Mouse (Mus musculus): ENCODE results near the gene Gtf2ird1.
"Not testable (repeated sequence)": the region's sequence is repeated elsewhere in the genome, so short reads cannot be mapped to it uniquely, and the experiment has no call there.

Gtf2ird1 gene

DNA sequence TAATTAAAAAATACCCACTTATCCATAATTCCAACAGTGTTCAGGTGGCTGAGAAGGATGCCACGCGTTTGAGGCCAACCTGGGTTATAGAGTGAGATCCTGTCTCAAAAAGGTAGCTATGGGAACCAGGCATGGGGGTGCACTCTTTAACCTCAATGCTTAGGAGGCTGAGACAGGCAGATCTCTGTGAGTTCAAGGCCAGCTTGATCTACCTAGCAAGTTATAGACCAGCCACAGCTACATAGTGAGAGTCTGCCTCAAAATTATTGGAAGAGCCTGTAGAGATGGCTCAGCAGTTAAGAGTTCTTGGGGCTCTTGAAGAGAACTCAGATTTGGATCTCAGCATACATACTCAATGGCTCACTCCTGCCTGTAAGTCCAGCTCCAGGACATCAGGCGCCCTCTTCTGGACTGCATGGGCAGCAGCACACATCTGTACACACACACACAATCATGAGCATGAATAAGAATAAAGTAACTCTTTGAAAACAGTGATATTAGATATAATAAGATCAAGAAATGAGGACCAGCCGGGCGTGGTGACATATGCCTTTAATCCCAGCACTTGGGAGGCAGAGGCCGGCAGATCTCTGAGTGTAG, 18.6 kb upstream of the Gtf2ird1 start:
- no peak for DNase-seq (ENCODE audit: low spot score in 2 of 2)

GRCm38 (mm10) chr5:134473902-134474301, 17.4 kb upstream of the Gtf2ird1 start:
- no peak for DNase-seq (ENCODE audit: low spot score in 2 of 2)

- DNase-seq (ENCODE audit: low spot score in 2 of 2), result no peak
Observed at GRCm38 (mm10) chr5:134470538-134471169, 14.1 kb upstream of the Gtf2ird1 start.

DNA sequence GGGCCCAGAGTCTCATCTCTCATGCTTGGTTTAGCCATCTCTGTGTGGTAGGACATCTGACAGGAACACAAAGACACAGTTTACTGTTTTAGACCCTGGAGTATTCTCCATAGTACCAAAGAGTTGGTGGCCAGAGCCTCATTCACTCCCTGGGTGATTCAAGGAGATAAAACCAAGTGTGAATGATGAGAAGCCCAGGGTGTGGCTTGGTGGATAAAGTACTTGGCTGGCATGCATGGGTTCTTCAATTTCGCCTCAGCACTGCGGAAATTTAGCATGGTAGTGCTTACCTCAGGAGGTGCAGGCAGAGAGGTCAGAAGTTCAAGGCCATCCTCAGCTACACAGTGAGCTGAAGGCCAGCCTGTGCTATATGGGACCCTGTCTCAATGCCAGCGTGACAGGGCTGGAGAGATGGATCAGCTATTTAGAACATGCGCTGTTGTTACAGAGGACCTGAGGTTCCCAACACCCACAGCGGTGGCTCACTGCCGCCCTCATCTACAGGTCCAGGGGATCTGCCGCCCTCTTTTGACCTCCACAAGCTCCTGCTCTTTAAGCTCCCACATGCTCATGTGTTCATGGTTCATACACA, 13.1 kb upstream of the Gtf2ird1 start:
- DNase-seq (ENCODE audit: low spot score in 2 of 2), result no peak

DNA sequence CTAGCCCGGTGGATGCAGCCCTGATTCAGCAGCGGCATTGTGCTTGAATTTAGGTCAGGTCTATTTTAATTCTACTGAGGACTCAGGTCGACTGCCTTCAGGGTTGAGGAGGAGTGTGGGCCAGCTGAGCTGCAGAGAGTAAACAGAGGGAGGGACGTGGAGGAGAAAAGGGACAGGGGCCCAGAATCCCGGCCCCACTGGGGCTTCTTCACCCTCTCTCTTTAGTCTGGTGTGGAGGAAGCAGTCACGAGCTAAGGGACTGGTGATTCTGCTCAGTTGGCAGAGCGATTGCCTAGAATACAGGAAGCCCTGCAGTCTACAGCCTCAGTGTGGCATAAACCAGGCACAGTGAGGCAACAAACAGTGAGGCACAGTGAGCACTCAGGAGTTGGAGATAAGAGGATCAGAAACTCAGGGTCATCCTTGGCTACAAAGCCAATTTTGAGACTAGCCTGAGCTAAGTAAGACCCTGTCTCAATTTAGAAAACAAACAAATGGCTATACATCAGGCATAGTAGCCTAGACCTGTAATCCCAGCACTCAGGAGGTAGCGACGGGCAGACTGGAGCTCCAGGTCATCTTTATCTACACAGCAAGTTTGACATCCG, 11.7 kb upstream of the Gtf2ird1 start:
- no peak for DNase-seq (ENCODE audit: low spot score in 2 of 2)

DNA sequence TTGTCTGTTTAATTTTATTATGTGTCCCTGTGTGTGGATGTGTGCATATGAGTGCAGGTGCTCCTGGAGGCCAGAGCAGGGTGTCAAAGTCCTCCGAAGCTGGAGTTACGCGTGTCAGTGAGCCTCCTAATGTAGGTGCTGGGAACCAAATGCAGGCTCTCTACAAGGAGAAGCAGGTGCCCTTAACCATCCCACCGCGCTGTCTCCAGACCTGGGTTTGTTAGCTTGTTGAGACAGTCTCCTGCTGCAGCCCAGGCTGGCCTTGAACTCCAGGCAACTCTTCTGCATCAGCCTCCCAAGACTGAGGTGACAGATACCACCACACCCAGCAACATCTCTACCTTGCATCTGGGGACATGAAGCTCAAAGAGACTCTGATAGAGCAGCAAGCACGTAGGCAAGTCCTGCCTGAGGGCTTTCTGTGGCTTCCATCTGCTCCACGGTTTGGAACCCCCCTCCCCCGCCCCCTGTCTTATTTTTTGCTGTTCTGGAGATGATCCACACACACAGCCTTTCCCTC, 10.6 kb upstream of the Gtf2ird1 start:
- no peak for DNase-seq (ENCODE audit: low spot score in 2 of 2)

DNA sequence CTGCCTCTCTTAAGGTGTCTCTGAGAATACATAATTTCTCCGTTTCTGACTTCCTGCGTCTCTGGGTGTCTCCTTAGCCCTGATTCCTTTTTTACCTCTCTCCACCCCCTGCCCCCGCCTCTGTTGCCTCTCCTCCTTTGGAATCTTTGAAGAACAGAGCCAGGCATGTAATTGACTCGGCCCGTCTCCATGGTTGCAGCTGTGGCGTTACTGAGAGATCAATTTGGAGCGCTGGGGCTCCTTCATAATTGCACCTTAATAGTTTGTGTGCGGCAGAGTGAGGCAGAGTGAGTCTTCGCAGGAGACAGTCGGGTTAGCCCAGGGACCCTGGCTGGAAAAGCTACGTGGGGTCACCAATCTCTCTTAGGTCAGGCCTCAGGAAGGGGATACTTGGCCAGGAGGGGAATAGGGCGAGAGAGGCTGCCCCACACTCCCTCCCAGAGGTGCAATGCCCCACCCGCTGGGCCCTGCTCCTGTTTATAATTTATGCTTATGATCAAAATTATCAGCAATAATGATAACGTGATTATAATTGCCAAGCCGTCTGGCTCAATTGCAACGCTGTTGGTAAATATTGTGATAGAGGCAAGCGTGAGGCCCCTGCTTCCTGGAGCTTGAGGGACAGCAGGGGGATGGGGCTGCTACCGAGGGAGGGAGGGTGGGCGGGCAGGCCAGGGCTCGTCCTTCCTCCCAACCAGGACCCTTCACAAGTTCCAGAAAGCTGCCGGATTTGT, 9.9 kb upstream of the Gtf2ird1 start:
- DNase-seq (ENCODE audit: low spot score in 2 of 2), result peak; percentile 66 to 78

DNA sequence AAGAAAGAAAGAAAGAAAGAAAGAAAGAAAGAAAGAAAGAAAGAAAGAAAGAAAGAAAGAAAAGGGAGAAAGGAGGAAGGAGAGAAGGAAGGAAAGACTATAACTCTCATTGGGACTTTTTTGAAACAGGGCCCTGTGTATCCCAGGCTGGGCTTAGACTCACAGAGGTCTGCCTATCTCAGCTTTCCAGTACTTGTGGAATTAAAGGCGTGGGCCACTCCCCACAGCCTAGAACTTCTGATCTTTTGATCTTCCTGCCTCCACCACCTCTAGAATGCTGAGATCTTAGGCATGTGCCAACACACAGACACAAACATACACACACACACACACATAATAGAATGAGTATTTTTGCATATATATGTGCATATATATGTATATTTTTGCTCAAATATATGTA, 8.7 kb upstream of the Gtf2ird1 start:
- DNase-seq (ENCODE audit: low spot score in 2 of 2), result no peak

- DNase-seq (ENCODE audit: low spot score in 2 of 2), result no peak
Observed at GRCm38 (mm10) chr5:134464225-134464624, 7.7 kb upstream of the Gtf2ird1 start.

GRCm38 (mm10) chr5:134462731-134463130, 6.2 kb upstream of the Gtf2ird1 start:
- no peak for DNase-seq (ENCODE audit: low spot score in 2 of 2)

DNA sequence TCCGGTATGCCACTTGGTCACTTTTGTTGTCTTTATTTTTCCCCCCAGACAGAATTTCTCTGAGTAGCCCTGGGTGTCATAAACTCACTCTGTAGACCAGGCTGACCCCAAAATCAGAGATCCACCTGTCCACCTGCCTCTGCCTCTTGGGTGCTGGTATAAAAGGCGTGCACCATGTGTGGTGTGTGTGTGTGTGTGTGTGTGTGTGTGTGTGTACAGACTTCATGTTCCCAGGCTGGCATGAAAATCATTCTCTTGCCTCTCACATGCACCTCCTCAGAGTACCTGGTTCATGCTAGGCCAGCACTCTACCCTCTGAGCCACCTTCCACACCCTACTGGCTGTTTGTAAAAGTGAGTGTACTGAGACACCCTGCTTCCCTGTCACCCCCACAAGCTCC, 5.8 kb upstream of the Gtf2ird1 start:
- DNase-seq (ENCODE audit: low spot score in 2 of 2), result no peak

GRCm38 (mm10) chr5:134460546-134460945, 4.0 kb upstream of the Gtf2ird1 start:
- no peak for DNase-seq (ENCODE audit: low spot score in 2 of 2)

- DNase-seq (ENCODE audit: low spot score in 2 of 2), result no peak
Observed at GRCm38 (mm10) chr5:134459096-134459495, 2.6 kb upstream of the Gtf2ird1 start.

DNA sequence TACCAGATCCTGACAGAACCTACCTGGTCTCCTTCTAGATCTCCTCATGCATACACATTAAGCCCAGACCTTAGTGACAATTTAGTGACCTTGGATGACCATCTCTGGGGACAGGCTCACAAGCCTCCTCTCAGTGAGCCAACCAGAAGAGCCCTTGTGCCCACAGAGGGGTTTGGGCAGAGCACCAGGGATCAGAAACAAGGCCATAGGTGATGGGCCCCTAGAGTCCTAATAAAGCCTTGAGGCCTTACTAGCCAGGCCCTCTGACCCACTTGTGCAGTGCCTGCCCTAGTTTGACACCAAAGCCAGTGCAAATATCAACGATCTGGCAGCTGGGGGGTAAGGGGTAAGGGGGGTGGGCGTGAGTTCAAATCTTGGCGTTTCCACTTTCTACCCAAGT, 1.9 kb upstream of the Gtf2ird1 start:
- no peak for DNase-seq (ENCODE audit: low spot score in 2 of 2)

DNA sequence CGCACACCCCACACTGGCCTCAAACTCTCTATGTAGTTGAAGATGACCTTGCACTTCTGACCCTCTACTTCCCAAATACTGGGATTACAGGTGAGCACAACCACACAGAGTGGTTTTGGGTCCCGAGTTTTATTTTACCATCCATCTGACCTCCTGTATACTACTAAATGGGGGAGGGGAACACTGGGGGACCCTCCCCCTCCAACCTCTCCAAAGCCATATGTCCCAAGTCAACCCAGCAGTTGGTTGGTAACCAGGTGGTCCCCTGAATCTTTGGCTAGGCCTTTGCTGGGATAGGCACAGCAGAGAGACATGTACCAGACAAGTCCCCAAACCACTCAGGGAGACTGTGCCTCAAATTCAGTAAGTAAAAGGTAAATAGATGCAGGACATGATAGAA, 855 bp upstream of the Gtf2ird1 start:
- DNase-seq (ENCODE audit: low spot score in 2 of 2), result no peak

DNA sequence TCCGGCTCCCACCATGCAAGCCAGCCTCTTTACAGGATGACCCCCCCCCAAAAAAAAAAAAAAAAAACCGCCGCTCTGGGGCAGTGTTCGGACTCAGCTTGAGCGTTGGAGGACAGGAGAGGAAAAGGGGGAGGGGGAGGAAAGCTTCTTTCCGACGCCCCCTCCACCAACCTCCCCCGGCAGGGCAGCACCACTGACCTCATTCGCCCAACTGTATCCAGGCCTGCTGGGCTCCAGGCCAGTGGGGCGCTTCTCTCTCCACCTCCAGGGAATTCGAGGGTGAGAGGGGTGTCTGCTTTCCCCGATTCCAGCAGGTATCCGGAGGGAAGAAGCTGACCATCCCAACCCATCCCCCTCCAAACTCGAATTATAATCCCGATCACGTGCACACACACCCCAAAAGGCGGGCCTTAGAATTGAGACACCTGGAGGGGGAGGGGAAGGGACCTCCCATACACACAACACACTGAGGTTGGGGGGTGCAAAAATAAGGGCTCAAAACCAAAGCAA, 547 bp downstream of the Gtf2ird1 start:
- DNase-seq (ENCODE audit: low spot score in 2 of 2), result peak; percentile 68 to 76

DNA sequence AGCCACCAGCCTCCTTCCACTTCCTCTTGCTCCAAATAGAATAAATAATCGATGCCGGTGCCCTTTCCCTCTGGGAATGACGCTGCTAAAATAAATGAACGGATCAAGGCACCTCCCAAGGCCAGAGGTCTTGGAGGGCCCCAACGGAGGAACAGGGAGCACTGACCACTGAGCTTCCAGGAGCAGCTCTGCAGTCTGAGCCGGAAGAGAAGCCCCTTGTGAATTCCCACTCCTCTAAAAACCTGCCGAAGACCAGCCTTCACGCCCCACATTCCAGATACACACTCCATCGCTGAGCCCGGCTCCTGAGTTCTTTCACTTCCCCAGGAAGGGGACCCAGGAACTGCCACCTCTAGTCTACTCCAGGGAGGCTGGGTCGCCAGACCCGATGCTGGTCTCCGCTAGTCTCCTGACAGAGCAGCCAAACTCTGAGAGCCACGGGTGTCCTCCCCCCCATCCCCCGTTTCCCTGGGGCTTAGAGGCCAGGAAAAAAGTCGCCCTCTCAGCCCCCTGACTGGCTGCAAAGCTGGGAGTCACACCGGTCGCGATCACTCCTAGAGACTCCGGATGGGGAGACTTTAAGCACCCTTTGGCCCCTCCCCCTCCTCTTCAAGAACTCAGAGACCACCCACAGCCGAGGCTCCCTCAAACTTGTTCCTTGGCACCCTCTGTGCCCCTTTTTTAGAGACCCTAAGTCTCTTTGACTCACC, 1.2 kb downstream of the Gtf2ird1 start:
- peak; percentile 39 to 54 for DNase-seq (ENCODE audit: low spot score in 2 of 2)

DNA sequence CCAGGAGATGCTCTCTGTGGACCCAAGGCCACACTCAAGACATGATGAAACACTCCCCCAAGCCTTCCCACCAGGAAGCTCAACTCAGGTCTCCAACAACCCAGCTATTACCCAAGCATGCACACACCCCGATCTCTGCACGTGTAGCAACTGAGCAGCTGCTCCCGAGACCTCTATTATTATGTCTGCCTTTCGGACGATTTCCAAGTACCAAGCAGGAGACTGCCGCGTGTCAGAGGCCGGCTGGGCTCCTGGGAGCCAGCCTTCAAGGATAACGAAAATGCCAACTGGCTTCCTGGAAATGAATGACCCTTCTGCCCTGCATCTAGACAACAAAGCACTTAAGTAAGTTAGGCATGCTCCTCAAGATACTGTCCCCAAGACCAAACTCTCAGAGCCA, 2.1 kb downstream of the Gtf2ird1 start:
- no peak for DNase-seq (ENCODE audit: low spot score in 2 of 2)

- DNase-seq (ENCODE audit: low spot score in 2 of 2), result no peak
Observed at GRCm38 (mm10) chr5:134453577-134453976, 2.9 kb downstream of the Gtf2ird1 start.

GRCm38 (mm10) chr5:134446755-134447154, 9.8 kb downstream of the Gtf2ird1 start:
- not testable (repeated sequence) for DNase-seq (ENCODE audit: low spot score in 2 of 2)

DNA sequence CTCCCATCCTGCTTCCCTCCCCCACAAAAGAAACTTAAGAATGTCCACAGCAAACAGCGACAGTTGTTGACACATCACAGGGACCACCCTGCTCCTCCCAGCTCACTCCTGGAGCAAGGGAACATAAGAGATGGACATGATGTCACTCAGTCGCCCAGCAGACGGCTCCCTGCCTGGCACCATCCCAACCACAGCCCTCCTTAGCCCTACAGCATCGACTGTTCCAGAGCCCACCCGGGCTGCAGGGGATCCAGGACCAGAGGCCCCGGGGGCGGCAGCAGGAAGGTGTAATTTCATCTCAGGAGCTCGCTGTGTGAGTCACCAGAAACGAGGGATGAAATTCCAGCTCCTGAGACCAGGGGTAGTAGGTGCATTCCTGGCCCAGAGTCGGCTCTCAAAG, 10.6 kb downstream of the Gtf2ird1 start:
- DNase-seq (ENCODE audit: low spot score in 2 of 2), result no peak

All from right cerebral cortex, postnatal 10 days (tissue).